Mouse (Mus musculus) intestine, embryonic 15.5 days (tissue): ENCODE measurements around the gene P4ha3. TPM values are rescaled to one million over a fixed set of nuclear protein-coding genes. Genes with fewer than 3 reads are reported as not detected.

Source experiments
- ATAC-seq: fragments of 200-750 bp; cut with Nextera tagmentation; 2 replicates; pipeline ENCODE4 v1.8.0; 2017; ENCODE audit warnings: moderate TSS enrichment, moderate library complexity
- H3K27ac ChIP-seq: fragments of 300-500 bp; sonication (generic); 2 replicates; pipeline ENCODE4 v1.5.1; 2015; ENCODE audit warnings: mild to moderate bottlenecking, inconsistent platforms
- H3K27me3 ChIP-seq: fragments of 300-500 bp; sonication (generic); replicated peaks from 2 replicates; pipeline ENCODE4 v1.6.1; 2015; ENCODE audit warnings: inconsistent platforms
- H3K36me3 ChIP-seq: fragments of 300-500 bp; sonication (generic); 2 replicates; pipeline ENCODE4 v1.6.1; 2015; ENCODE audit warnings: inconsistent platforms
- H3K4me1 ChIP-seq: fragments of 300-500 bp; sonication (generic); replicated peaks from 2 replicates; pipeline ENCODE4 v1.6.1; 2015; ENCODE audit warnings: inconsistent platforms
- H3K4me2 ChIP-seq: fragments of 300-500 bp; sonication (generic); replicated peaks from 2 replicates; pipeline ENCODE4 v1.6.1; 2015; ENCODE audit warnings: mild to moderate bottlenecking, inconsistent platforms
- H3K4me3 ChIP-seq: fragments of 300-500 bp; sonication (generic); replicated peaks from 2 replicates; pipeline ENCODE4 v1.5.1; 2015; ENCODE audit warnings: inconsistent platforms
- H3K9ac ChIP-seq: fragments of 300-500 bp; sonication (generic); 2 replicates; pipeline ENCODE4 v1.6.1; 2015; ENCODE audit warnings: inconsistent platforms
- H3K9me3 ChIP-seq: fragments of 300-500 bp; sonication (generic); 2 replicates; pipeline ENCODE4 v1.6.1; 2016; ENCODE audit warnings: inconsistent platforms
- WGBS: fragments of 180-500 bp; shearing (Covaris S2); methylation state at CpG from one replicate; pipeline ENCODE4 v1.1.7; 2015; 5-methylcytosine and 5-hydroxymethylcytosine counted together
- polyA plus RNA-seq: library from polyadenylated mRNA; unstranded; fragments of >200 nt; fragmentation: Nextera tagmentation; extraction: Ambion mirVana; gene quantifications from 2 replicates; pipeline ENCODE4 v1.2.1, GENCODE M21; 2015

Gene P4ha3
- polyA plus RNA-seq, 1 experiment from 2014 or later: 4.6 TPM

GRCm38 (mm10) chr7:100356324-100356723, 71.0 kb downstream of the P4ha3 start:
- Histone ChIP-seq H3K27me3 (no peaks in the 10 kb centered on the region), H3K36me3 (0 out of 2 replicates have a peak, but pooled peaks cover 5% of the 10 kb centered on the region), H3K9me3 (no peaks in the 10 kb centered on the region), H3K4me2 (no peak overlapping the region), H3K9ac (no peak overlapping the region), H3K27ac (no peak overlapping the region), H3K4me3 (no peak overlapping the region), H3K4me1 (no peaks in the 10 kb centered on the region)
- 69% methylated on average over 5 of the region's 5 CpGs for WGBS
- no peak for ATAC-seq

- Histone ChIP-seq H3K27ac (no peak overlapping the region), H3K27me3 (no peaks in the 10 kb centered on the region), H3K4me2 (no peak overlapping the region), H3K9me3 (no peaks in the 10 kb centered on the region), H3K4me3 (no peak overlapping the region), H3K9ac (no peak overlapping the region), H3K4me1 (no peaks in the 10 kb centered on the region), H3K36me3 (0 out of 2 replicates have a peak, but pooled peaks cover 5% of the 10 kb centered on the region)
- 60% methylated on average over 1 of the region's 1 CpGs for WGBS
- no peak for ATAC-seq
These were observed 71.4 kb downstream of the P4ha3 start for GRCm38 (mm10) chr7:100356768-100357167.

GRCm38 (mm10) chr7:100357856-100358255, 72.5 kb downstream of the P4ha3 start:
- ATAC-seq: no peak

GRCm38 (mm10) chr7:100363162-100363561, 77.8 kb downstream of the P4ha3 start:
- H3K4me3 ChIP-seq: no peak overlapping the region
- H3K36me3 ChIP-seq: no peaks in the 10 kb centered on the region
- WGBS: 88% methylated on average over 2 of the region's 2 CpGs
- H3K4me1 ChIP-seq: no peaks in the 10 kb centered on the region
- ATAC-seq: no peak
- H3K4me2 ChIP-seq: no peak overlapping the region
- H3K9ac ChIP-seq: no peak overlapping the region
- no peak overlapping the region for H3K27ac ChIP-seq
- H3K27me3 ChIP-seq: no peaks in the 10 kb centered on the region
- no peaks in the 10 kb centered on the region for H3K9me3 ChIP-seq

More at GRCm38 (mm10) chr7:100357856-100358255, 72.5 kb downstream of the P4ha3 start:
- H3K27me3 ChIP-seq: no peaks in the 10 kb centered on the region
- H3K4me3 ChIP-seq: no peak overlapping the region
- 0 out of 2 replicates have a peak, but pooled peaks cover 5% of the 10 kb centered on the region for H3K36me3 ChIP-seq
- H3K9me3 ChIP-seq: no peaks in the 10 kb centered on the region
- H3K9ac ChIP-seq: no peak overlapping the region
- no peak overlapping the region for H3K27ac ChIP-seq
- no peaks in the 10 kb centered on the region for H3K4me1 ChIP-seq
- H3K4me2 ChIP-seq: no peak overlapping the region

- Histone ChIP-seq H3K4me1 (no peaks in the 10 kb centered on the region), H3K27me3 (no peaks in the 10 kb centered on the region), H3K36me3 (no peaks in the 10 kb centered on the region), H3K4me2 (no peak overlapping the region), H3K9me3 (no peaks in the 10 kb centered on the region), H3K4me3 (no peak overlapping the region), H3K27ac (no peak overlapping the region), H3K9ac (no peak overlapping the region)
- no peak for ATAC-seq
- WGBS: 42% methylated on average over 6 of the region's 6 CpGs
These were observed 79.6 kb downstream of the P4ha3 start for GRCm38 (mm10) chr7:100364888-100365287.

Other genes starting within 250 kb of the P4ha3 start
- gene Pold3, start 164.0 kb upstream of the P4ha3 start, polyA plus RNA-seq: 52.6 and 54.7 TPM in 2 replicates
- gene Lipt2, start 126.2 kb upstream of the P4ha3 start, polyA plus RNA-seq: 21.9 and 23.0 TPM in 2 replicates
- gene Kcne3, start 109.0 kb upstream of the P4ha3 start, polyA plus RNA-seq: 58.7 and 63.1 TPM in 2 replicates
- 2.3 and 2.4 TPM in 2 replicates for gene Pgm2l1, start 58.1 kb upstream of the P4ha3 start, polyA plus RNA-seq
- gene C2cd3, start 86.7 kb downstream of the P4ha3 start, polyA plus RNA-seq: 13.3 and 15.5 TPM in 2 replicates
- 50.6 and 51.3 TPM in 2 replicates for gene Ppme1, start 86.8 kb downstream of the P4ha3 start, polyA plus RNA-seq
- gene Ucp3, start 187.5 kb downstream of the P4ha3 start, polyA plus RNA-seq: not detected in 2 replicates
- 272 and 287 TPM in 2 replicates for gene Ucp2, start 207.8 kb downstream of the P4ha3 start, polyA plus RNA-seq
- 0.28 and 0.41 TPM in 2 replicates for gene Dnajb13, start 229.4 kb downstream of the P4ha3 start, polyA plus RNA-seq